In genomic region chrX:71816931-71817361, GRCm38 (mm10) we compare ENCODE assay signal across 8 mouse cellular contexts. TPM values are rescaled to one million over a fixed set of nuclear protein-coding genes. Genes with fewer than 3 reads are reported as not detected.
A peak's percentile ranks its signal among the peaks of the same experiment; 100 is the strongest.
DNase-seq lines count a peak whose midpoint lies in the region; ATAC-seq and TF ChIP-seq lines count a peak whose summit lies in the region.

No protein-coding gene starts in this region.

- peaks cover 8% of the 10 kb centered on the region for H3K79me2 ChIP-seq in MEL (ENCODE audit: control insufficient read depth, insufficient read depth, low read length, poor library complexity)

- TF ChIP-seq EP300 in MEL (IDR thresholded peaks at IDR 0.05; ENCODE audit: low read depth in 1 of 2, low read length in 2 of 2), result no peak

- no peak for DNase-seq in kidney, adult 2 months
- no peak for DNase-seq in kidney, postnatal 4 days
- peak; percentile 48 for DNase-seq in MEL (ENCODE audit: low read depth, low spot score)
- DNase-seq in forebrain, embryonic 11.5 days (ENCODE audit: low spot score), result no peak
- DNase-seq in adrenal gland, adult (ENCODE audit: inconsistent age in 2 of 2, low spot score in 1 of 2), result no peak
- DNase-seq in T-cell, adult 2 months (ENCODE audit: low spot score), result no peak
- DNase-seq in frontal cortex, postnatal 25 days (ENCODE audit: low spot score in 2 of 2), result no peak

- TF ChIP-seq POLR2A in kidney, adult 2 months (IDR thresholded peaks at IDR 0.05; ENCODE audit: low read depth, low read length), result no peak
- no peak for TF ChIP-seq POLR2A in MEL (IDR thresholded peaks at IDR 0.05; ENCODE audit: control insufficient read depth in 1 of 2, insufficient read depth in 1 of 2, low read depth in 1 of 2, low read length in 2 of 2, poor library complexity in 1 of 2)

- no peaks in the 10 kb centered on the region for H3K9me3 ChIP-seq in MEL (replicated peaks; ENCODE audit: insufficient read depth, low read length)
- no peaks in the 10 kb centered on the region for H3K9me3 ChIP-seq in forebrain, embryonic 11.5 days (ENCODE audit: control insufficient read depth, low read length)
- H3K9me3 ChIP-seq in liver, embryonic 15.5 days (replicated peaks), result no peaks in the 10 kb centered on the region

- H3K4me1 ChIP-seq in kidney, adult 2 months (ENCODE audit: control insufficient read depth, insufficient read depth, low read length), result no peaks in the 10 kb centered on the region
- peaks cover 0 to 7% of the 10 kb centered on the region in 2 experiments; a peak in 2 of 4 replicates for H3K4me1 ChIP-seq in MEL (ENCODE audit: control insufficient read depth in 1 of 2, insufficient read depth in 2 of 2, low read length in 2 of 2)
- H3K4me1 ChIP-seq in forebrain, embryonic 11.5 days (replicated peaks; ENCODE audit: control insufficient read depth, insufficient read depth, low read length), result no peaks in the 10 kb centered on the region; the same call in 1 of the 2 replicates
- H3K4me1 ChIP-seq in liver, embryonic 15.5 days (replicated peaks), result 0 out of 2 replicates have a peak, but pooled peaks cover 3% of the 10 kb centered on the region

- H3K9ac ChIP-seq in MEL (ENCODE audit: control insufficient read depth, low read depth, low read length, poor library complexity, severe bottlenecking), result peak overlapping the region; percentile 83
- peak overlapping the region; percentile 63 for H3K9ac ChIP-seq in forebrain, embryonic 11.5 days (ENCODE audit: low read length)
- peak overlapping the region; percentile 64 for H3K9ac ChIP-seq in liver, embryonic 15.5 days

- no peak for TF ChIP-seq RAD21 in MEL (IDR thresholded peaks at IDR 0.05; ENCODE audit: low read depth, low read length)

- no peak for TF ChIP-seq CTCF in kidney, adult 2 months (conservative IDR thresholded peaks at IDR 0.05; ENCODE audit: insufficient read depth, insufficient read length, low read depth, low read length)
- no peak for TF ChIP-seq CTCF in MEL (IDR thresholded peaks at IDR 0.05 in 2 of 3, conservative IDR thresholded peaks at IDR 0.05 in 1 of 3; ENCODE audit: control insufficient read depth in 1 of 3, insufficient read depth in 1 of 3, low read depth in 2 of 3, low read length in 3 of 3, poor library complexity in 1 of 3, severe bottlenecking in 1 of 3)

- peak overlapping the region; percentile 60; the same call in 1 of the 2 replicates for H3K27ac ChIP-seq in kidney, adult 2 months (ENCODE audit: insufficient read depth, low read depth, low read length)
- peak overlapping the region; percentile 49 for H3K27ac ChIP-seq in MEL (ENCODE audit: control insufficient read depth, low read depth, low read length)
- H3K27ac ChIP-seq in forebrain, embryonic 11.5 days (ENCODE audit: low read depth, low read length), result peak overlapping the region; percentile 37; the same call in 1 of the 2 replicates
- peak overlapping the region; percentile 80 for H3K27ac ChIP-seq in liver, embryonic 15.5 days (replicated peaks)

- peak overlapping the region; percentile 96 for H3K4me3 ChIP-seq in kidney, adult 2 months (ENCODE audit: insufficient read depth, low read depth, low read length)
- peak overlapping the region; percentile 89 to 97 for H3K4me3 ChIP-seq in MEL (ENCODE audit: control insufficient read depth in 1 of 2, insufficient read depth in 1 of 2, low read depth in 2 of 2, low read length in 2 of 2)
- H3K4me3 ChIP-seq in forebrain, embryonic 11.5 days (ENCODE audit: low read depth, low read length), result peak overlapping the region; percentile 56
- peak overlapping the region; percentile 68 for H3K4me3 ChIP-seq in liver, embryonic 15.5 days (replicated peaks)

- no peaks in the 10 kb centered on the region for H3K27me3 ChIP-seq in kidney, adult 2 months (replicated peaks; ENCODE audit: control insufficient read depth, insufficient read depth, low read length)
- no peaks in the 10 kb centered on the region for H3K27me3 ChIP-seq in MEL (ENCODE audit: control insufficient read depth in 1 of 2, insufficient read depth in 2 of 2, low read length in 2 of 2)
- no peaks in the 10 kb centered on the region for H3K27me3 ChIP-seq in forebrain, embryonic 11.5 days (ENCODE audit: control insufficient read depth, insufficient read depth, low read length)
- H3K27me3 ChIP-seq in liver, embryonic 15.5 days, result no peaks in the 10 kb centered on the region

- no peaks in the 10 kb centered on the region for H3K36me3 ChIP-seq in kidney, adult 2 months (ENCODE audit: control insufficient read depth, insufficient read depth, low read length)
- H3K36me3 ChIP-seq in MEL (ENCODE audit: control insufficient read depth in 1 of 2, insufficient read depth in 2 of 2, low read length in 2 of 2), result 0 out of 4 replicates have a peak, but pooled peaks cover 0 to 2% of the 10 kb centered on the region in 2 experiments
- no peaks in the 10 kb centered on the region for H3K36me3 ChIP-seq in forebrain, embryonic 11.5 days (ENCODE audit: control insufficient read depth, insufficient read depth, low read length)
- H3K36me3 ChIP-seq in liver, embryonic 15.5 days (replicated peaks), result no peaks in the 10 kb centered on the region

- ATAC-seq in forebrain, embryonic 11.5 days (replicated peaks; ENCODE audit: low FRiP score), result peak; percentile 76
- ATAC-seq in liver, embryonic 15.5 days (ENCODE audit: insufficient read depth), result peak; percentile 58

- H3K4me2 ChIP-seq in forebrain, embryonic 11.5 days (ENCODE audit: low read depth, low read length, severe bottlenecking), result peak overlapping the region; percentile 52; the same call in 1 of the 2 replicates
- H3K4me2 ChIP-seq in liver, embryonic 15.5 days, result peak overlapping the region; percentile 66

- 0% methylated on average over 14 of the region's 14 CpGs for WGBS in kidney, adult 2 months
- WGBS in forebrain, embryonic 11.5 days, result 28% methylated on average over 14 of the region's 14 CpGs
- WGBS in liver, embryonic 15.5 days (ENCODE audit: insufficient replicate concordance), result 14% methylated on average over 13 of the region's 14 CpGs

TF ChIP-seq in MEL, 35 proteins besides CTCF, POLR2A, EP300 and RAD21:
- no peak for TF ChIP-seq KAT2A (conservative IDR thresholded peaks at IDR 0.05; ENCODE audit: low read depth, low read length)
- no peak for TF ChIP-seq USF1 (IDR thresholded peaks at IDR 0.05; ENCODE audit: low read depth, low read length)
- no peak for TF ChIP-seq GATA1 (IDR thresholded peaks at IDR 0.05; ENCODE audit: low read depth, low read length)
- 0 out of 2 replicates have a peak, but pooled peaks have one; percentile 9 for TF ChIP-seq SIN3A (IDR thresholded peaks at IDR 0.05; ENCODE audit: low read length)
- no peak for TF ChIP-seq ZNF384 (IDR thresholded peaks at IDR 0.05; ENCODE audit: low read depth, low read length)
- no peak for TF ChIP-seq MAFK (IDR thresholded peaks at IDR 0.05; ENCODE audit: borderline replicate concordance, low read depth, low read length)
- no peak for TF ChIP-seq MYB (IDR thresholded peaks at IDR 0.05; ENCODE audit: low read depth, low read length)
- TF ChIP-seq USF2 (IDR thresholded peaks at IDR 0.05; ENCODE audit: borderline replicate concordance in 1 of 2, insufficient read depth in 1 of 2, low read depth in 1 of 2, low read length in 2 of 2), result no peak
TF ChIP-seq in MEL: peak in this region for 1.

RNA-seq across cellular contexts. Expression of gene Vma21, which starts 1.2 kb away (rescaled TPM):
- polyA plus RNA-seq in kidney, adult 2 months (2012; rRNA removed), result 3.9 and 6.3 TPM in 2 replicates
- 6.1 and 6.2 TPM in 2 replicates for total RNA-seq in MEL (2012; rRNA removed)
- 10 to 100 TPM in 1 of 2 experiments, not detected in 1; 18.2 TPM for polyA plus RNA-seq in MEL (2012; ENCODE audit: insufficient read depth in 1 of 2, insufficient read length in 2 of 2, low read depth in 1 of 2, low replicate concordance in 2 of 2, missing spikeins in 1 of 2)
- polyA plus RNA-seq in forebrain, embryonic 11.5 days (2014; fragmentation: Nextera tagmentation; extraction: Ambion mirVana), result 32.8 and 36.3 TPM in 2 replicates
- 20.6 and 21.5 TPM in 2 replicates for polyA plus RNA-seq in liver, embryonic 15.5 days (2015; fragmentation: Nextera tagmentation; extraction: Ambion mirVana)
